Mouse (Mus musculus): ENCODE measurements around the gene Slc38a6.

Slc38a6 gene

DNA sequence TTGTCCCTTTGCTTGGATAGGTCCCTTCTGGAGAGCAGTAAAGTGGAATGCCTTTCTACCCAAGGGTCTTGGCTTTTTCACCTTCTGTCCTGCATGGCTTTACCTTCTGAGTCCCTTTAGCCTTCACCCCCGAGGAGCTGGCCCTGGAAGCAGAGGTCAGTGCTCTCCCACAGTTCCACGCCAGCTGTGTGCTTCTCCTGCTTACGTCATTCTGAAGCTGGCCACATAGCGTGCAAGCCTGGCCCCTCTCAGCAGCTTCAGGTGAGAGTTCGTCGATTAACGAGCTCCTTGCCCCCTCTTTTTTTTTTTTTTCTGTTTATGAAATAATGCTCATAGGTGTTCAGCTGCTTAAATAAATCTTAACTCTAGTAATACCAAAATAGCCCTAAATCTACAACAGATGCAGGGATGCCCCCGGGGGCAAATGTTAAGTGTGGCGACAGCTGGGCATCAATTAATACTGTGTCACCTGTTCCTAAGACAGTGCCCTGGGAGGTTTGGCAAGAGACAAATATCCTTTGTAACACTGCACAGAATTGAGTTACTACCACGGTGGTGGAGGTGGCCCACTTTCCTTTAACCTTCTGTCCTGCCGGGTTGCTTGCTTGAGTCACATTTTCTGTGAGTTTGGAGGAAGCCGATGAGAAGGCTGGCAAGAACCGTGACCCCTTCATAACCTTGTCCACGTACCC lies 68.7 kb downstream of the Slc38a6 start:
- no peak for DNase-seq (ENCODE audit: low read depth, low spot score)

GRCm38 (mm10) chr12:73356696-73357095 lies 70.1 kb downstream of the Slc38a6 start:
- no peak for DNase-seq (ENCODE audit: low read depth, low spot score)

- DNase-seq (ENCODE audit: low read depth, low spot score): no peak
Observed at GRCm38 (mm10) chr12:73357311-73357710, 70.7 kb downstream of the Slc38a6 start.

GRCm38 (mm10) chr12:73357736-73358135 lies 71.2 kb downstream of the Slc38a6 start:
- DNase-seq (ENCODE audit: low read depth, low spot score): no peak

DNA sequence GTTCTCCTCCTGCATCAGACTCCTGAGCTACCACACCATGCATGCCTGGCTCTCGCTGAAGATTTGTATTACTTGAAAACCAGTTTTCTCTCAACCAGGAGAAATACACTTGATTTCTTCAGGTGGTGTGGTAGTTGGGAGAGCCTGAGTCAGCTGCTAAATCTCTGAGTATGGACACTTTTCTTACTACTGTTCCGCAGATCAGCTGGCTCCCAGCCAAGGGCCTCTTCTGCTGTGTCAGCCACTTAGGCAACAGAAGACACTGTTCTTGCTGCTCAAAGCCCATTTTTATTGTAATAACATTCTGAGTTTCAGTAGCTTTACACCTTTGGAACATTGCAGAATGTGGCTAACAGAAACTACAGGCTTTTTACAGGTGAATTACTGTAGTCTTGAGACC lies 72.1 kb downstream of the Slc38a6 start:
- DNase-seq (ENCODE audit: low read depth, low spot score): no peak

- no peak for DNase-seq (ENCODE audit: low read depth, low spot score)
Observed at GRCm38 (mm10) chr12:73359520-73359919, 72.9 kb downstream of the Slc38a6 start.

- no peak for DNase-seq (ENCODE audit: low read depth, low spot score)
Observed at GRCm38 (mm10) chr12:73361201-73361600, 74.6 kb downstream of the Slc38a6 start.

GRCm38 (mm10) chr12:73363401-73363800 lies 76.8 kb downstream of the Slc38a6 start:
- DNase-seq (ENCODE audit: low read depth, low spot score): no peak

DNA sequence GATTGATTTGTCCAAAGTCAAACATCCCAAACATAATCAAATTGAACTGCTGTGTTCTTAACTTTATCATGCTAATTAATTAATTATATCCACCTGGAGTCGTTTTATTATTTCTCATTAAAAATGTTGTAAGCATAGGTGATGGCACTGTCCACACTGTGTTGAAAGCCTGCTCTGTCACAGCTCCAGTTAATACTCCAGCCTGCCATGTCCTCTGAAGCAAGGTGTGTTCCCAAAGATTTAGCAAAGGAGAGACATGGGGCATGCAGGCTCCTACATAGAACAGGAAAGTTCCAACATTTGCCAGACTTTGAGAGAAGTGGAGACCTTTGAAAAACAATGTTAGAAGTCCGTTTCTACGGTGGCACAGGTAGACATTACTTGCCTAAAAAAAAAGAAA lies 77.4 kb downstream of the Slc38a6 start:
- DNase-seq (ENCODE audit: low read depth, low spot score): no peak

- no peak for DNase-seq (ENCODE audit: low read depth, low spot score)
Observed at GRCm38 (mm10) chr12:73366581-73366980, 80.0 kb downstream of the Slc38a6 start.

GRCm38 (mm10) chr12:73367460-73368079 lies 81.0 kb downstream of the Slc38a6 start:
- peak; percentile 62 for DNase-seq (ENCODE audit: low read depth, low spot score)

GRCm38 (mm10) chr12:73368868-73369608 lies 82.5 kb downstream of the Slc38a6 start:
- no peak for DNase-seq (ENCODE audit: low read depth, low spot score)

DNA sequence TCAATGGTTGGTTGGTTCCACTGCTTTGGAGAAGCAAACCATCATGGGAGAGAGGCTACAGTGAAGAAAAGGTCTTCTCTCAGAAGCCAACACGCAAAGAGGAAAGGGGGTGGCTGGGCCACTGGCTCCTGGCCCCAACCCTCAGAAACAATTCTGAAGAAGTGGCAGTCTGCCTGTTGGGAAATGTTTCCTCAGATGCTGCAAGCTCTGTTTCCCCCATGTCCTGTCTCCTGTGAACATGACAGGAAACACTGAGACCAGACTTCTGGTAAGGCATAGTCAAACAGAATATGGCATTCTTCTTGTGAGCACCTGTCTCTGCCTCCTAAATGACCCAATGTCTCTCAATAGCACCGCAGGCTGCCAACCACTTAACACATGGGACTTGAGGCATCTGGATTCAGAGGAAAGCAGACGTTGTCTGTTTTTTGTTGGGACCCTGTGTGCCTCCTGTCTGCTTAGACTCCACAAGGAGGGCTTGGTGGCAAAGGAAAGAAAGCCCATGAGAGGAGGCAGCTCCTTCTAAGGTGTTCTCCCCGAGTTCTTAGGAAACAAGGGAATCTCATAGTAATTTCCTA lies 83.9 kb downstream of the Slc38a6 start:
- DNase-seq (ENCODE audit: low read depth, low spot score): no peak

GRCm38 (mm10) chr12:73371132-73371531 lies 84.6 kb downstream of the Slc38a6 start:
- no peak for DNase-seq (ENCODE audit: low read depth, low spot score)

- no peak for DNase-seq (ENCODE audit: low read depth, low spot score)
Observed at GRCm38 (mm10) chr12:73378026-73378425, 91.4 kb downstream of the Slc38a6 start.

GRCm38 (mm10) chr12:73378724-73379355 lies 92.3 kb downstream of the Slc38a6 start:
- no peak for DNase-seq (ENCODE audit: low read depth, low spot score)

DNA sequence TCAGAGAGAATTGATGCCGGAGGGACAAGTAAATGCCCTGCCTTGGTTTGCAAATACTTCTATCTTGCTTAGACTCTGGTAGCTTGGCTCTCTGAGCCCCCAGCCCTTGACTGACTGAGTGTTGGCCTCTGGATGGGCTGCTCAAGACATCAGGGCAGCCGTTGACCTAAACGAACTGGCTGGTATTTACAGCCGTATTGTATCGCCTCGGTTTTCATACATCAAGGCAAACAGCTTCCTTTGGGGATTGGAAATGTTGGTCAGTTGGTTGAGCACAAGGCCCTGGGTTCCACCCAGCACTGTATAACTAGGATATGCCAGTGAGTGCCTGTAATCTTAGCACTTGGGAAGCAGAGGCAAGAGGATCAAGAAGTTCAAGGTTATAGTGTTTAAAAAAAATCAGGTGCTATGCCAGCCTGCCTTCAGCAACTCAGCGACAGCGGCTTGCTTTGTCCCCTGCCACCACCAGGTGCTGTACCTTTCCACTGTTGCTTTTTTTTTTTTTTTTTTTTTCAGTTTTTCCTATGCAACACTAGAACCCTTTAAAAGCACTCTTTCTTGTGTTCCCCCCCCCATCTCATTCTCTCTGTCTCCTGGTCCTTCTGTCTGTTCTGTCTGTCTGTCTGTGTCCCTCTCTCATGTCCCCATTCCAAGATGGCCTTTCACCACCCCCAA lies 94.2 kb downstream of the Slc38a6 start:
- no peak for DNase-seq (ENCODE audit: low read depth, low spot score)

- no peak for DNase-seq (ENCODE audit: low read depth, low spot score)
Observed at GRCm38 (mm10) chr12:73381452-73381851, 94.9 kb downstream of the Slc38a6 start.

- DNase-seq (ENCODE audit: low read depth, low spot score): no peak
Observed at GRCm38 (mm10) chr12:73382290-73383178, 96.0 kb downstream of the Slc38a6 start.

GRCm38 (mm10) chr12:73383179-73383510 lies 96.6 kb downstream of the Slc38a6 start:
- DNase-seq (ENCODE audit: low read depth, low spot score): no peak
